Mouse (Mus musculus) kidney, adult 11 months (tissue): ENCODE data around the gene Mbnl1.
"Not testable (repeated sequence)": the region's sequence is repeated elsewhere in the genome, so short reads cannot be mapped to it uniquely, and the experiment has no call there.

Experiments
- DNase-seq: peaks from one replicate; pipeline ENCODE4 v3.0.0; 2022

The Mbnl1 gene

GRCm38 (mm10) chr3:60494774-60495535 lies 22.3 kb downstream of the Mbnl1 start:
- not testable (repeated sequence) for DNase-seq

- DNase-seq: no peak
These were observed 23.6 kb downstream of the Mbnl1 start for GRCm38 (mm10) chr3:60496197-60496596.

DNA sequence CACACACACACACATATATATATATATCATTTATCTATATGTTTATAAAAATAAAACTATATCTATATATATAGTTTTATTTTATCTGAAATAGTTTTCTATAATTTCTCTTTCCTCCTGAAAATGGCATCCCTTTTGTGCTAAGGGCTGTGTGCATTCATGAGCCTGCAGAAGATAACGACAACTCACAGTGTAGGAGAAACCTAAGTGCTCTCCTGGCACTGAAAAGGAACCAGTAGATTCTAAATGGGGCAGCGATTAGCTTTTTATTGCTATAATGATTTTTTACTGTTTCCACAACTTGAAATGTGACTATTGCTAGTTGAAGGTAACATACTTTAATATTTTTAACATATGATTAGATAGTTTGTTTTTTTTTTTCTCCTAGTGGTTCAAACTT lies 25.5 kb downstream of the Mbnl1 start:
- DNase-seq: no peak

- DNase-seq: no peak
These were observed 26.0 kb downstream of the Mbnl1 start for GRCm38 (mm10) chr3:60498646-60499045.

DNA sequence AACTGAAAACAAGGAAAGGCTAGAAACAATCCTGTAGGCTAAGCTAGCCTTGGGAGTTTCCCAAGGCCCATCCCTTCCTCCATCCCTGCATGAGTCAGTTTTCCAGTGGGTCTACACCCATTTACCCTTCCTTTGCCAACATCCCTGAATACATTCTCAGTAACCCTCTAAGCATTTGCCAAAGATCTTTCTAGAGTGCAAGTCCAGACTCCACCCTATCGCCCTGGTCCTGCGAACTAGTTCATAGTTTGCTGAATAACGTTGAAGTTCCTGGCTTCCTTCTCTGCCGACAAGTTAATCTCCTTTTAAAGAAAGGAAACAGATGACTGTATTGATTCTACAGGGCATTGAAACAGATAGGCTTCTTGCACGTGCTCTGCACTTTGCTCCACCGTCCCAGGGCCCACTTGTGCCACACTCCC lies 26.5 kb downstream of the Mbnl1 start:
- DNase-seq: no peak

- DNase-seq: peak; percentile 44
These were observed 27.3 kb downstream of the Mbnl1 start for GRCm38 (mm10) chr3:60499718-60500450.

DNA sequence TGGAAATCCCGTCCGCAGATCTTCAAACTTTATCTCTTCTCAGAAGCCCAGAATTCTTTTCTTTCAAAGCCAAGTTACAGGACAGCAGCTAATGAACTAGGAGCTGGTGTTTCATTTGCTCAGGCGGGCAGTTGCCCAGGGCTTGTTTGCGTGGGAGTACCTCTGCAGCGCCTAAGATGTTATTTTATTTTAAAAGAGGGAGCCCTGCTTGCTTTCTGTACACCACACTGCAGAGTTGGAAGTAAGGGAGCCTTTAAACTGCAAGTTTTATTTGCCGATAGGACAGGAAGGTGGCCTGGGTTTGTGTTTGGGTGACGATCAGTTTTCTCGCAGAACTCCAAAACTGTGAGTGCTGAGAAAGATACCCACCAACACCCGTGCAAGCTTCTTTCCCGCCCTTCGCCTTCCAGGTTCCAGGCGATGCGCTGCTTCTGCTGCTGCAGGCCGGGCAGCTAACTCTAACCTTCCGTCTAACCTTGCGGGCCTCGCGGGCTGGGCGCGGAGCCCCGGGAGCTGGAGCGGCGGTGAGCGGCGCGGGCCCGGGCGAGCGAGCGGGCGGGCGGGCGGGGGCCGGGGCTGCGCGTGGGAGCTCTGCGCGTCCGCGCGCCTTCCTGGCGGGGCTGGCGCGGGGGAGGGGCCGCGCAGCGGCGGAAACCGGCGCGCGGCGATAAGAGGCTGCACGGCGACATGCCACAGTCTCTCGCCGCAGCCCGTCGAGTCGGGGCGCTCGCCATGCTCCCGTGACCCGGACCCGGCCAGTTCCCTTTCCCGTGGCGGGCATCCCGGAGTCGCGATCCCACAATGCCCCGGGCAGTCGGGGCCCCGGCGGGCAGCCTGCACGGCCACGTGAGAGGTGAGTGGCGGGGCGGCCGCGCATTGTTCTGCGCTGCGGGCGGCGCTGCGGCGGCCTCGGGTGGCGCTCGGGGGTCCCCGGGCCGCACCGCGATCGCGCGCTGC lies 28.2 kb downstream of the Mbnl1 start:
- DNase-seq: peak; percentile 81

DNA sequence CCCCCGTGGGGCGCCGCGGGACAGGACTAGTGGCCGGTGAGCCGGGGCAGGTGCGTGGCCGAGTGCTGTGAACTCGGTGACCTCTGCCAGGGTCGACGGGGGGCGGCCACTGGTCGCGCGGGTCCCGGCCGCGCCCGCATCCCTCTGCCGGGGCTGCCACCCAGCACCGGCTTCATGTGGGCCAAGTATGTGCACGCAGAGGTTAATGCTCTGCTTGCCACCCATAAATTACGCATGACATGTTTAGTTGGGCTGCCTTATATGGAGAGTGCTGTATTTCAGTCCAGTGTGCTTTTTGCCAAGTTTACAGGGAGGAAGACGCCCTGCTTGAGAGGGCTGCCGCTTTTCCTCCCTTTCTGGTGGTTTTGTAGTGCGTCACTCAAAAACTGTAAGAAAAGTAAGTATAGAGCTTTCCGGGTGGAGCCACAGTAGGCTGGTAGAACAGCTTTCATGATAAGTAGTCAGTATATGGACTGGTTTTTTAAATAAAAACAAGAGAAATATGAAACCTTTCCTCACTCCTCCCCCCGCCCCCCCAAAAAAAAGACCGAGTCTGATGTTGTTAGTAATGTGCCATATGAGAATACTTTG lies 29.0 kb downstream of the Mbnl1 start:
- peak; percentile 85 for DNase-seq

- DNase-seq: no peak
These were observed 29.7 kb downstream of the Mbnl1 start for GRCm38 (mm10) chr3:60502155-60502987.

- DNase-seq: no peak
These were observed 30.6 kb downstream of the Mbnl1 start for GRCm38 (mm10) chr3:60503196-60503595.

- DNase-seq: no peak
These were observed 32.3 kb downstream of the Mbnl1 start for GRCm38 (mm10) chr3:60504775-60505430.

GRCm38 (mm10) chr3:60506821-60507220 lies 34.2 kb downstream of the Mbnl1 start:
- no peak for DNase-seq

GRCm38 (mm10) chr3:60507496-60507895 lies 34.9 kb downstream of the Mbnl1 start:
- no peak for DNase-seq

DNA sequence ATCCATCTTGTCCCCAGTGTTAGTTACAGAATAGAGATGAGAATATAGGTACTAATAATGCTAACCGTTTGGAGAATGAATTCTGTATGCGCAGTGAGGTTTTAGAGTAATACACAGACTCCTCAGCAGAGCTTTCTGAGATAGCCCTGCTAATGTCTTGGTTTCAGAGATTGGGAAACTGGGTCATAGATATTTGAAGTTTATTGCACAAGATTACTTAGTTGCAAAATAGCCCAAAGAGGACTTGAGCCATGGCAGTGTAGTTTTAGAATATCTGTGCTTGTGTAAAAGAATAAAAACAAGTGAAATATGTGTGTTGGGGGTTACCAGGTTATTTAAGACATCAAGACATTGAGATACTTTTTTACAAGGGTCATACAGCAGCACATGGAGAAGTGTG lies 35.3 kb downstream of the Mbnl1 start:
- DNase-seq: no peak

- no peak for DNase-seq
These were observed 38.6 kb downstream of the Mbnl1 start for GRCm38 (mm10) chr3:60511197-60511596.

DNA sequence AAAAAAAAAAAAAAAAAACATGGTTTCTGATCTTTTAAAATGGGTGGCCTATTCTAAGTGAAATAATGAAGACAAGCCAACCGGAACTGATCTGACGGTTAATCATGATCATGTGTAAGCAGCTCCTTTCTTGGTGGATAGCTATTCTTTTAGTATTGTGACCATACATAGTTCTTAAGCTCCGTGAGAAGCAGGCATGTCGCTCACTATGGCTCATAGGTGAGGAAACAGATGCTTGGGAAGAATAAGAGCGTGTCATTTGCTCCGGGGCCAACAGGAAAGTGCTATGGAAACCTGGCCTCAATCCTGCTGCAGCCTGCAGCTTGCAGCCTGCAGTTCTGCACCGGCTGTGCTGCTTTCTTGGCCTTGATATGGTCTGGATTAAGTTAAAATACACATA lies 40.7 kb downstream of the Mbnl1 start:
- no peak for DNase-seq

GRCm38 (mm10) chr3:60513746-60514145 lies 41.1 kb downstream of the Mbnl1 start:
- no peak for DNase-seq

GRCm38 (mm10) chr3:60515430-60515829 lies 42.8 kb downstream of the Mbnl1 start:
- DNase-seq: no peak

DNA sequence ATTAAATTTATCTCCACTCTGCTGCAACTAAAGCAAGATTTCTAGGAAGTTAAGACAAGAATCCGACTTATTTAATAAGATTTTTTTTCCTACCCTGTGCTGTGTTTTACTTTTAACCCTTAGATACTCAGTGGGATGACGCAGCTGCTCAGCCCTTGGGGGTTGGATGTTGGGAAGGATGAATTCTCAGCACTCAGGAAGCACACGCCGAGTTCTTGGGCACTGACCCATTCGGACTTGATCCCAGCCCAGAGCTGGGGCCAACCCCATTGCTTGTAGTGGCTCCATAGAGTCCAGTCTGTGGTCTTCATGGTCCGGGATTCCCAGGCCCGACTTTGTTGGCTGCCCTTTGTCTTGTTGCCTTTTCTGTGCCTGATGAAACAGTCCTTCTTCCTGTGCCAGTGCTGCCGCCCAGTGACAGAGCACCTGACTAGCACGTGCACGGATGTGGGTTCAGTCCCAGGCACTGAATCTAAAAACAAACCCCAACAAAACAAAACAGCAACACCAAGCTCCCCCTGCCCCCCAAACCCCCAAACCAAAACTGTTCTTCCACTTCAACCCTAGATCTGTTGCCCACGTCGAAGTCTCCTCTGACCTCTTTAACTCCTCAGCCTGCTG lies 43.5 kb downstream of the Mbnl1 start:
- peak; percentile 70 for DNase-seq

- no peak for DNase-seq
These were observed 44.7 kb downstream of the Mbnl1 start for GRCm38 (mm10) chr3:60517234-60517787.
